Mouse (Mus musculus) limb, embryonic 14.5 days (tissue): ENCODE measurements around the gene Ptpn18. TPM values are rescaled to one million over a fixed set of nuclear protein-coding genes. Genes with fewer than 3 reads are reported as not detected.

Experiments
- ATAC-seq: fragments of 200-750 bp; cut with Nextera tagmentation; 2 replicates; pipeline ENCODE4 v1.8.0; 2017; ENCODE audit warnings: low read depth, moderate number of reproducible peaks, moderate TSS enrichment; ENCODE audit not compliant: low FRiP score
- DNase-seq: peaks from one replicate; pipeline ENCODE4 v3.0.0-alpha.2; 2015; ENCODE audit warnings: low spot score
- H3K27ac ChIP-seq: fragments of 300-500 bp; sonication (generic); replicated peaks from 2 replicates; pipeline ENCODE4 v1.5.1; 2014; ENCODE audit warnings: low read depth, mild to moderate bottlenecking, low read length, moderate library complexity, mixed read lengths
- H3K27me3 ChIP-seq: fragments of 300-500 bp; sonication (generic); 2 replicates; pipeline ENCODE4 v1.6.1; 2014; ENCODE audit warnings: low read length, mixed read lengths; ENCODE audit not compliant: control insufficient read depth, insufficient read depth
- H3K36me3 ChIP-seq: fragments of 300-500 bp; sonication (generic); 2 replicates; pipeline ENCODE4 v1.6.1; 2014; ENCODE audit warnings: mild to moderate bottlenecking, low read length, moderate library complexity, mixed read lengths; ENCODE audit not compliant: control insufficient read depth, insufficient read depth
- H3K4me1 ChIP-seq: fragments of 300-500 bp; sonication (generic); 2 replicates; pipeline ENCODE4 v1.6.1; 2014; ENCODE audit warnings: antibody characterized with exemption, low read length, mixed read lengths; ENCODE audit not compliant: control insufficient read depth, insufficient read depth
- H3K4me2 ChIP-seq: fragments of 300-500 bp; sonication (generic); replicated peaks from 2 replicates; pipeline ENCODE4 v1.6.1; 2014; ENCODE audit warnings: low read depth, mild to moderate bottlenecking, low read length, moderate library complexity; ENCODE audit not compliant: severe bottlenecking
- H3K4me3 ChIP-seq: fragments of 300-500 bp; sonication (generic); replicated peaks from 2 replicates; pipeline ENCODE4 v1.5.1; 2014; ENCODE audit warnings: low read length
- H3K9ac ChIP-seq: fragments of 300-500 bp; sonication (generic); 2 replicates; pipeline ENCODE4 v1.6.1; 2014; ENCODE audit warnings: mild to moderate bottlenecking, low read depth, low read length, moderate library complexity; ENCODE audit not compliant: severe bottlenecking
- H3K9me3 ChIP-seq: fragments of 300-500 bp; sonication (generic); 2 replicates; pipeline ENCODE4 v1.6.1; 2016; ENCODE audit warnings: low read length; ENCODE audit not compliant: control insufficient read depth
- POLR2A ChIP-seq: fragments of 200-500 bp; IDR thresholded peaks from 2 replicates; pipeline ENCODE4 v1.8.0; 2012; ENCODE audit warnings: inconsistent platforms, mild to moderate bottlenecking, moderate library complexity, borderline replicate concordance; ENCODE audit not compliant: insufficient read depth, insufficient read length; ENCODE audit errors: extremely low read depth
- WGBS: fragments of 180-500 bp; shearing (Covaris S2); extraction: QIAGEN DNeasy Blood & Tissue Kit; methylation state at CpG from one replicate; pipeline ENCODE4 v1.1.7; 2014; 5-methylcytosine and 5-hydroxymethylcytosine counted together
- polyA plus RNA-seq, 2 experiments: library from polyadenylated mRNA; depleted of rRNA in 1 of 2; stranded (reverse) in 1 of 2; unstranded in 1 of 2; fragments of >200 nt; fragmentation: Nextera tagmentation in 1 of 2; extraction: Ambion mirVana in 1 of 2; gene quantifications; 2 replicates each; pipeline versions ENCODE4 v1.2.1 to v1.2.3; 2012 to 2014

Ptpn18 gene
- polyA plus RNA-seq, 2 experiments: 21.7 to 28.6 TPM

DNA sequence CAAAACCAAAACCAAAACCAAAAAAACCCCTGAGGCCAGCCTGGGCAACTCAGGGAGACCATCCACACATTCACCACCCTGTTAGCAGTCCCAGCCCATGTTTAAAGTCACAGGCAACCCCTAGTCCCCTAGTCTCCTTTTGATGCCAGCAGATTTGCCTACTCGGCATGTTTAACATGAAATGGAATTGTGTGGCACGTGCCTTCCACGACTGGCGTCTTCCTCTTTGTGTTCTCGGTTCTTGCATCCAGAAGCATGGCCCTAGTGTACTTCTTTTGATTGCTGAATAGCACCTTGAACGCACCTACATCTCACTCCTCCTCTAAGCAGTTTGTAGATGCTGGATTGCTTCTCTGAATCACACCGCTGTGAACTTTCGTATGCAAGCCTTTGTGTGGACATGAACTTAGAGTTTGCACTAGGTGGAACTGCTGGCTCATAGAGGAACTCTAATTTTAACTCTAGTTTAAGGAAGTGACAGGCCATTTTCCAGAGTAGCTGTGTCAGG, 4.8 kb downstream of the Ptpn18 start:
- DNase-seq: no peak
- no peaks in the 10 kb centered on the region for H3K9me3 ChIP-seq
- ATAC-seq: no peak
- no peak for TF ChIP-seq POLR2A
- H3K9ac ChIP-seq: no peak overlapping the region
- no peak overlapping the region for H3K27ac ChIP-seq
- WGBS: 80% methylated on average over 8 of the region's 8 CpGs
- peaks cover 21% of the 10 kb centered on the region for H3K27me3 ChIP-seq
- H3K4me3 ChIP-seq: no peak overlapping the region
- no peaks in the 10 kb centered on the region for H3K36me3 ChIP-seq
- no peak overlapping the region for H3K4me2 ChIP-seq
- H3K4me1 ChIP-seq: peaks cover 5% of the 10 kb centered on the region

DNA sequence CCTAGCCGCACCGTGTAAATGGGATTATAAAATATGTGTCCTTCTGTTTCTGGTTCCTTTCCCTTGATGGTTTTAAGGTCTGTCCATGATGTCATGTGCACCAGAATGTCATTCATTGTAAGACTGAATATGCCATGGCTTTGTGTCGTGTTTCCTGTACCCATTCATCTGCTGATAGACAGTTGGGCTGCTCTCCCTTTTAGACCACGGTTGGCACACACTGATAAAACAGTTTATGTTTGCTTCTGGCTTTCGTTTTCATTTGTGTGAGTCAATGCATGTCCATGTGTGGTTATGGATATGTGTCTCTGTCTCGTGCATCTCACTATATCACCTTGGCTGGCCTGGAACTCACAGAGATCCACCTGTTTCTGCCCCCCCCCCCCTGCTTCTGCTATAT, 5.9 kb downstream of the Ptpn18 start:
- TF ChIP-seq POLR2A: no peak
- ATAC-seq: no peak

DNA sequence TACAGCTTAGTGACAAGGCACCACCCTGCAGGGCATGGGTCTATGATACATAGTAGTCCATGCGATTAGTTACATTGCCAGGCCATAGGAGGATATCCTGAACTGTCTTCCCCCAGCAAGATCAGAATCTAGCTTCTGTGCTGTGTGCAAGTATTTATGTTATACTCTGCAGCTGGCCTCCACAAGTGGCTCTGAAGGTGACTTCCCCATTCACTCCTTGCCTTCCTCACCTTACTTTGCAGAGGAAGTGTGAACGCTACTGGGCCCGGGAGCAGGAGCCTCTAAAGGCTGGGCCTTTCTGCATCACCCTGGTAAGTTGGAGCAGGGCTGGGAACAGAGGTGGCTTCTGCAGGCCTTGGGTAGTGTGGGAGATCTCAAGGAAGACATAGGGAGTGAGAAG, 8.5 kb downstream of the Ptpn18 start:
- 64% methylated on average over 3 of the region's 3 CpGs for WGBS
- Histone ChIP-seq H3K9ac (no peak overlapping the region), H3K4me3 (no peak overlapping the region), H3K4me1 (peaks cover 3% of the 10 kb centered on the region; the same call in 1 of the 2 replicates), H3K27me3 (no peaks in the 10 kb centered on the region; the same call in 1 of the 2 replicates), H3K9me3 (no peaks in the 10 kb centered on the region), H3K4me2 (no peak overlapping the region), H3K36me3 (no peaks in the 10 kb centered on the region), H3K27ac (no peak overlapping the region)
- ATAC-seq (no peak), DNase-seq (no peak)
- no peak for TF ChIP-seq POLR2A

More for the DNA sequence above, 5.9 kb downstream of the Ptpn18 start:
- no peak overlapping the region for H3K9ac ChIP-seq
- no peak overlapping the region for H3K4me3 ChIP-seq
- no peaks in the 10 kb centered on the region for H3K9me3 ChIP-seq
- no peak overlapping the region for H3K4me2 ChIP-seq
- DNase-seq: no peak
- peaks cover 13% of the 10 kb centered on the region for H3K27me3 ChIP-seq
- no peak overlapping the region for H3K27ac ChIP-seq
- H3K36me3 ChIP-seq: no peaks in the 10 kb centered on the region
- WGBS: 81% methylated on average over 6 of the region's 6 CpGs
- H3K4me1 ChIP-seq: no peaks in the 10 kb centered on the region

DNA sequence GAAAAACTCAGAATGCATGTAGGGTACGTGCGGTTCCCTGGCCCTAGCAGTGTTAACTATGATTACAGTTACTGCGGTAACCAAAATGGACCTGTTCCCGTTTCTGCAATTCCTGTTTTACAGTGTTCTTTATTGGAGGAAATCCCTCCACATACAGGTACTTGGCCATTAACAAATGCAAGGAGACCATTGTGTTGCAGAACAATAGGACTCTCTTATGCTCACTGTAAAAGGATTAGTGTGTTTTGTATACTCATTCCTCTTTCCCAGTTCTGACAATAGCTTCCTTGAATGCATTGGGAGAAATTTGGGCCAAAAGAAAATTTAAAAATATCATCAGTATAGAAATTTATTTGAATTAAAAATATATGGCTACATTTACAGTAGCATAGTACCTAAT, 8.9 kb downstream of the Ptpn18 start:
- no peaks in the 10 kb centered on the region; the same call in 1 of the 2 replicates for H3K27me3 ChIP-seq
- TF ChIP-seq POLR2A: no peak
- H3K9me3 ChIP-seq: no peaks in the 10 kb centered on the region
- H3K4me3 ChIP-seq: no peak overlapping the region
- H3K27ac ChIP-seq: no peak overlapping the region
- H3K4me2 ChIP-seq: no peak overlapping the region
- no peak overlapping the region for H3K9ac ChIP-seq
- WGBS: 70% methylated on average over 4 of the region's 4 CpGs
- DNase-seq (no peak), ATAC-seq (no peak)
- H3K4me1 ChIP-seq: peaks cover 5% of the 10 kb centered on the region; the same call in 1 of the 2 replicates
- H3K36me3 ChIP-seq: no peaks in the 10 kb centered on the region

DNA sequence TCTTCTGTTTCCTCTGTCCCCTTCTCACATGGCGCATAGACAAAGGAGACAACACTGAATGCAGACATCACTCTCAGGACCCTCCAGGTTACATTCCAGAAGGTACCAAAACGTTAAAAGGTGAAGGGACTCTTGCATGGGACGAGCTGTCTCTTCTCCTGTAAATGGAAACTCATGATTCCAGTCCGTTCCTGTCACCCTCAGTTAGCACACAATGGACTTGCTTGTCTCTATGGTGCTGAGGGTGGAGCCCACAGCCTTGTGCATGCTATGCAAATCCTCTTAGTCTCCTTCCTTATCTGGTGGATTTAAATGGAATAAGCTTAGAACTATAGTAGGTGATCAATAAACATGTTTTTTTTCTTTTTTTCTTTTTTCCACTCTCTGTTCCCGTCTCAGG, 10.2 kb downstream of the Ptpn18 start:
- Histone ChIP-seq H3K36me3 (no peaks in the 10 kb centered on the region), H3K4me2 (no peak overlapping the region), H3K9me3 (no peaks in the 10 kb centered on the region), H3K9ac (no peak overlapping the region), H3K27me3 (no peaks in the 10 kb centered on the region; the same call in 1 of the 2 replicates), H3K4me1 (peaks cover 5% of the 10 kb centered on the region; the same call in 1 of the 2 replicates), H3K4me3 (no peak overlapping the region), H3K27ac (no peak overlapping the region)
- 74% methylated on average over 5 of the region's 5 CpGs for WGBS
- no peak for TF ChIP-seq POLR2A
- DNase-seq: no peak
- no peak for ATAC-seq
